Mouse (Mus musculus) hindbrain, postnatal 0 days (tissue): ENCODE results near the gene Lelp1. TPM values are rescaled to one million over a fixed set of nuclear protein-coding genes. Genes with fewer than 3 reads are reported as not detected.
A peak's percentile ranks its signal among the peaks of the same experiment; 100 is the strongest.

Experiments used
- ATAC-seq: fragments of 200-750 bp; cut with Nextera tagmentation; 2 replicates; pipeline ENCODE4 v1.8.0; 2017; ENCODE audit warnings: mild to moderate bottlenecking, moderate TSS enrichment, moderate library complexity
- DNase-seq: peaks from one replicate; pipeline ENCODE4 v3.0.0-alpha.2; 2015; ENCODE audit warnings: low spot score
- H3K27ac ChIP-seq: fragments of 300-500 bp; sonication (generic); 2 replicates; pipeline ENCODE4 v1.5.1; 2014; ENCODE audit warnings: mild to moderate bottlenecking
- H3K27me3 ChIP-seq: fragments of 300-500 bp; sonication (generic); 2 replicates; pipeline ENCODE4 v1.6.1; 2014; ENCODE audit warnings: low read length, mixed read lengths; ENCODE audit not compliant: insufficient read depth
- H3K36me3 ChIP-seq: fragments of 300-500 bp; sonication (generic); 2 replicates; pipeline ENCODE4 v1.6.1; 2014; ENCODE audit warnings: low read length, mixed read lengths; ENCODE audit not compliant: insufficient read depth
- H3K4me1 ChIP-seq: fragments of 300-500 bp; sonication (generic); 2 replicates; pipeline ENCODE4 v1.6.1; 2014; ENCODE audit warnings: antibody characterized with exemption, low read length, mixed read lengths; ENCODE audit not compliant: insufficient read depth
- H3K4me2 ChIP-seq: fragments of 300-500 bp; sonication (generic); 2 replicates; pipeline ENCODE4 v1.6.1; 2014; ENCODE audit warnings: low read depth, mild to moderate bottlenecking, low read length, moderate library complexity, mixed read lengths
- H3K4me3 ChIP-seq: fragments of 300-500 bp; sonication (generic); 2 replicates; pipeline ENCODE4 v1.5.1; 2014; ENCODE audit warnings: low read length
- H3K9ac ChIP-seq: fragments of 300-500 bp; sonication (generic); replicated peaks from 2 replicates; pipeline ENCODE4 v1.6.1; 2014; ENCODE audit warnings: mild to moderate bottlenecking, low read length, moderate library complexity, mixed read lengths
- H3K9me3 ChIP-seq: fragments of 300-500 bp; sonication (generic); 2 replicates; pipeline ENCODE4 v1.6.1; 2016; ENCODE audit warnings: low read length, mixed read lengths
- CTCF ChIP-seq: IDR thresholded peaks from 2 replicates; pipeline ENCODE4 v1.5.1; 2016; ENCODE audit warnings: antibody characterized with exemption, control low read depth, low read depth
- WGBS: fragments of 180-500 bp; shearing (Covaris S2); extraction: QIAGEN DNeasy Blood & Tissue Kit; methylation state at CpG from one replicate; pipeline ENCODE4 v1.1.7; 2014; 5-methylcytosine and 5-hydroxymethylcytosine counted together
- polyA plus RNA-seq: library from polyadenylated mRNA; unstranded; fragments of >200 nt; fragmentation: Nextera tagmentation; extraction: Ambion mirVana; gene quantifications from 2 replicates; pipeline ENCODE4 v1.2.1, GENCODE M21; 2015
- total RNA-seq: library from RNA; depleted of rRNA; stranded (reverse); fragments of >200 nt; gene quantifications from 2 replicates; pipeline ENCODE4 v1.2.3, GENCODE M21; 2014; rRNA removed

Gene Lelp1
- total and polyA plus RNA-seq, 2 experiments from 2014 or later: not detected

DNA sequence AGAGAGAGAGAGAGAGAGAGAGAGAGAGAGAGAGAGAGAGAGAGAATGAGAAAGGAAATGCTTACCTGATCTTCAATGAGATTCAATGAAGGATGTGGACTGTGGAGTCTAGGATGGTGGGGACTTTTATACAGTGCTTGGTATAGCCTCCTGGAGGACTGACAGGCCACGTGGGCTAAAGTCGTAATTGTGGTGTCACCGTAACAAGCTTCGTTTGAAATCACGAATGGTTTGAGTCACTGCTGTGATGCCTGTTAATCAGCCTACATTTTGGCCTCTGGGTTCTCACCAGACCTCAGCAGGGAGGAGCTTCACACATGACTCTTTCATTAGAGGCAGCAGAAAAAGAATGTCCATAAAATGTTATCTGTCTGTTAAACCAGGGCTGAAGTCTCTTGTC is 18.7 kb downstream of the Lelp1 start, which contains the start of gene Prr9:
Gene Prr9, minus strand, starts transcription at position 101 of the 400 bp plus-strand sequence.
- ATAC-seq: no peak
- TF ChIP-seq CTCF: no peak
- H3K27me3 ChIP-seq: no peaks in the 10 kb centered on the region
- no peak within 1 kb of the TSS for H3K27ac ChIP-seq
- H3K4me1 ChIP-seq: no peaks in the 10 kb centered on the region
- DNase-seq: no peak
- 75% methylated on average over 5 of the region's 5 CpGs for WGBS
- no peaks in the 10 kb centered on the region for H3K9me3 ChIP-seq
- no peak within 1 kb of the TSS for H3K9ac ChIP-seq
- no peaks in the 10 kb centered on the region for H3K36me3 ChIP-seq
- no peak within 1 kb of the TSS for H3K4me2 ChIP-seq
- H3K4me3 ChIP-seq: no peak within 1 kb of the TSS

DNA sequence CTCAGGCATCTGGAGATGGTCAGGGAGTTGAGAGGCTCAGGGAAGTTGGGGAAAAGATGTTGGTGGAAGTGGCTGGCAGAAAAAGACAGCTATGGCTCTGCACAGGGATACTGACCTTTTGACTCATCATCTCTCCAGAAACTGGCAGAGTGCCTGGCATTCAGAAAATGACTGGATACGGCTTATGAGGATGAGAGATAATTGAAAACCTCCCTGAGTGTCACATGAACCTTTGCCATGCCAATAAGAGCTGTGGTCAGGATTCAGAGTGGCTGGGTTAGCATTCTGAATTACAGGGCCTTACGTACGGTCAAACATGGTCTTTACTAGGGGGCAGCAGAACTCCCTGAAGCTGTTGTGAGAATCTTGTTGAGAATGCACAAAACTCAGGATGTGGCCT is 21.6 kb downstream of the Lelp1 start:
- Histone ChIP-seq H3K4me3 (no peak overlapping the region), H3K27ac (no peak overlapping the region), H3K9me3 (no peaks in the 10 kb centered on the region), H3K4me1 (no peaks in the 10 kb centered on the region), H3K36me3 (no peaks in the 10 kb centered on the region), H3K9ac (no peak overlapping the region), H3K4me2 (no peak overlapping the region), H3K27me3 (no peaks in the 10 kb centered on the region)
- TF ChIP-seq CTCF: no peak
- 71% methylated on average over 3 of the region's 3 CpGs for WGBS
- DNase-seq (no peak), ATAC-seq (no peak)

DNA sequence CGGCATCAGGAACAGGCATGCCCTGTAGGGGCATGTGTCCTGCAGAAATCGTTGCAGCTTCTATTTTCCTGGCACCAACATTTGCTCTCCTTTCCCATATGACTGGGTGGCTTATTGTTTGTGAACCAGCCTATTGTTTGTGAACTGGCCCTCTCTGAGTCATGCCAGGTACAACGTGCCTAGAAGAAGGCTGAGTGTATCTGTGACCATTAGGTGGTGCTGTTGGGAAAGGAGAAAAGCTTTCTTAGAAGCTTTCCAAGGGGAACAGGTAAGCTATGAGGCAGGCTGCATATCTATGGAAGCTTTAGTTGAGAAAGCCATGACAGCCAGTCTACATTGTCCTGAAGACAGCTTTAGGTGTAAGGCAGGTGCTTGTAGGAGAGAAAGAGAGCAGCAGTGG is 24.6 kb downstream of the Lelp1 start:
- Histone ChIP-seq H3K9me3 (no peaks in the 10 kb centered on the region), H3K36me3 (no peaks in the 10 kb centered on the region), H3K4me1 (no peaks in the 10 kb centered on the region), H3K4me3 (no peak overlapping the region), H3K27ac (no peak overlapping the region), H3K9ac (no peak overlapping the region), H3K4me2 (no peak overlapping the region), H3K27me3 (no peaks in the 10 kb centered on the region)
- 0 out of 2 replicates have a peak, but pooled peaks have one; percentile 32 for ATAC-seq
- WGBS: 34% methylated on average over 3 of the region's 3 CpGs
- peak; percentile 60 for DNase-seq
- TF ChIP-seq CTCF: peak; percentile 58

DNA sequence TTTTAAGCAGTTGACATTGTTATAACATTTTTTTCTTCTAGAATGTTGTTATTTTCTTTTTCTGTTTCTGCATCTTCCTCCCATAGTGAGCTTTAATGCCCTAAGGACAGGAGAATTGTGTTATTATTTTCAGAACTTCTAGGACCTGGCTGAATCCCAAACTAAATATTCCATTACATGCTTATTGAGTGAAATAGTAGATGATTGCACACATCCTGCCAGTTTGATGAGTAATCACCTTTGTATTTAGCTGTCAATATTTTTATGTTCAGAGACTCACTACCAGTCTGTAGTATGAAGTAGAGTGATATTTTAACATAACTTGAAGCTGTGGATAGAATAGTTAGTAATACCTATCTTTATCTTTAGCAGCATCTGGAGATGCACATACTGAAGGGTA is 31.0 kb downstream of the Lelp1 start:
- Histone ChIP-seq H3K4me3 (no peak overlapping the region), H3K9ac (no peak overlapping the region), H3K27me3 (no peaks in the 10 kb centered on the region), H3K36me3 (no peaks in the 10 kb centered on the region), H3K4me1 (no peaks in the 10 kb centered on the region), H3K27ac (no peak overlapping the region), H3K4me2 (no peak overlapping the region), H3K9me3 (no peaks in the 10 kb centered on the region)
- TF ChIP-seq CTCF: no peak
- no peak for DNase-seq
- no peak for ATAC-seq

DNA sequence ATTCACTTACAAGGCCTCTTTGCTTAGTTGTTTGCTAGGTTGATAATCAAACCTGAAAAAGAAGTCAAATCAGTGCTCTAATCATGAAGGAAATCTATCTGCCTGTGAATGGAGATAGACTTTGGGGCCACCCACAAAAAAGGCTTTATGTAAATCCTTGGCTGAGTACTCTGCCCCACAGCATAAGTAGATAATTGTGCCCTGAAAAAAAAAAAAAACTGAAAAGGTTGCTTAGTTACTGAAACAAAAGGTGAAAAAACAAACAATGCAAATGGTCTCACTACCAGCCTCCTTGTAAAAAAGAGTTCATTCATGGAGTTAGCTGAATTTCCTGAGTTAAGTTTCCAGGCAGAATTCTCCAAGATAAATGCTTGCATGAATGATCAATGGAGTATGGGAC is 31.8 kb downstream of the Lelp1 start:
- ATAC-seq: no peak
- no peaks in the 10 kb centered on the region for H3K36me3 ChIP-seq
- H3K4me3 ChIP-seq: no peak overlapping the region
- H3K4me2 ChIP-seq: no peak overlapping the region
- no peak overlapping the region for H3K27ac ChIP-seq
- no peaks in the 10 kb centered on the region for H3K9me3 ChIP-seq
- DNase-seq: no peak
- TF ChIP-seq CTCF: no peak
- no peak overlapping the region for H3K9ac ChIP-seq
- no peaks in the 10 kb centered on the region for H3K4me1 ChIP-seq
- H3K27me3 ChIP-seq: no peaks in the 10 kb centered on the region

DNA sequence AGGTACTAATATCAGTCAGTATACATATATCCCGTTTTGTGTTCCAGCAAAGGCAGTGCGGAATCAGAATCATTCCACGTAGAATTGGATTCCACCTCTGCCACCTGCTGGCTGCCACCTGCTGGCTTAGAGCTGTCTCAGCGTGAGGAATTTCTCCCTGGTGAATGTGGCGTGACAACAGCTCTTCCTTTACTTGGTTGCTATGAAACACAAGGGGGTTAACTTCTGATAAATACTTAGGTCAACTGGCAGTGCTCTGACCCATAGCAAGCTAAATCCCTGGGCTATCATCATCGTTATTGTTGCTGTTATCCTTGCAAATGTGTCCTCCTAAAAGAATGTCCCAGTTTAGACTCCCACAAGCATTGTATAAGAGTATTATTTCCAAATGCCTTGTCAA is 36.0 kb downstream of the Lelp1 start:
- no peaks in the 10 kb centered on the region for H3K27me3 ChIP-seq
- DNase-seq: peak; percentile 59
- H3K36me3 ChIP-seq: no peaks in the 10 kb centered on the region
- H3K4me2 ChIP-seq: no peak overlapping the region
- ATAC-seq: no peak
- TF ChIP-seq CTCF: peak; percentile 68
- H3K27ac ChIP-seq: no peak overlapping the region
- 4% methylated on average over 6 of the region's 6 CpGs for whole genome bisulfite sequencing
- H3K4me1 ChIP-seq: no peaks in the 10 kb centered on the region
- H3K4me3 ChIP-seq: no peak overlapping the region
- no peak overlapping the region for H3K9ac ChIP-seq
- no peaks in the 10 kb centered on the region for H3K9me3 ChIP-seq

Other genes with a start within 250 kb of the Lelp1 start
- gene Pglyrp3, start 128.2 kb downstream of the Lelp1 start, total RNA-seq: not detected in 2 replicates
- gene Pglyrp3, start 128.2 kb downstream of the Lelp1 start, polyA plus RNA-seq: not detected in 2 replicates
- gene Lor, start 59.6 kb downstream of the Lelp1 start, total RNA-seq: 0.68 and 2.2 TPM in 2 replicates
- 10.3 and 12.1 TPM in 2 replicates for gene Lor, start 59.6 kb downstream of the Lelp1 start, polyA plus RNA-seq
- 0.21 TPM in 1 of 2 replicates, not detected in the other for gene Prr9, start 18.8 kb downstream of the Lelp1 start, total RNA-seq
- gene Prr9, start 18.8 kb downstream of the Lelp1 start, polyA plus RNA-seq: not detected in 2 replicates
- not detected in 2 replicates for gene Sprr2a1, start 73.1 kb upstream of the Lelp1 start, total RNA-seq
- not detected in 2 replicates for gene Sprr2a1, start 73.1 kb upstream of the Lelp1 start, polyA plus RNA-seq
- not detected in 2 replicates for gene Sprr2a2, start 73.2 kb upstream of the Lelp1 start, total RNA-seq
- gene Sprr2a2, start 73.2 kb upstream of the Lelp1 start, polyA plus RNA-seq: not detected in 2 replicates
- gene Sprr2a3, start 142.7 kb upstream of the Lelp1 start, total RNA-seq: not detected in 2 replicates
- not detected in 2 replicates for gene Sprr2a3, start 142.7 kb upstream of the Lelp1 start, polyA plus RNA-seq
- not detected in 2 replicates for gene Sprr2b, start 173.9 kb upstream of the Lelp1 start, total RNA-seq
- 0.24 and 0.44 TPM in 2 replicates for gene Sprr2b, start 173.9 kb upstream of the Lelp1 start, polyA plus RNA-seq
- not detected in 2 replicates for gene Sprr2d, start 196.4 kb upstream of the Lelp1 start, total RNA-seq
- gene Sprr2d, start 196.4 kb upstream of the Lelp1 start, polyA plus RNA-seq: not detected in 2 replicates
- not detected in 2 replicates for gene Sprr2e, start 209.4 kb upstream of the Lelp1 start, total RNA-seq
- gene Sprr2e, start 209.4 kb upstream of the Lelp1 start, polyA plus RNA-seq: not detected in 2 replicates
- not detected in 2 replicates for gene Sprr2f, start 222.4 kb upstream of the Lelp1 start, total RNA-seq
- gene Sprr2f, start 222.4 kb upstream of the Lelp1 start, polyA plus RNA-seq: not detected in 2 replicates
- not detected in 2 replicates for gene Sprr2h, start 242.9 kb upstream of the Lelp1 start, total RNA-seq
- not detected in 2 replicates for gene Sprr2h, start 242.9 kb upstream of the Lelp1 start, polyA plus RNA-seq